Mouse (Mus musculus) E14TG2a.4 (cell line): Measurements from ENCODE around the gene Zxdc.

Experiments used
- H3K27me3 ChIP-seq: 2 replicates; pipeline ENCODE4 v1.6.1; 2014; ENCODE audit warnings: low read length, control low read depth; ENCODE audit not compliant: insufficient read depth
- H3K36me3 ChIP-seq: 2 replicates; pipeline ENCODE4 v1.6.1; 2014; ENCODE audit warnings: low read length, control low read depth; ENCODE audit not compliant: insufficient read depth
- H3K4me1 ChIP-seq: replicated peaks from 2 replicates; pipeline ENCODE4 v1.6.1; 2014; ENCODE audit warnings: low read depth, low read length, control low read depth
- H3K4me3 ChIP-seq: replicated peaks from 2 replicates; pipeline ENCODE4 v1.5.1; 2014; ENCODE audit warnings: mild to moderate bottlenecking, low read length
- H3K9me3 ChIP-seq: 2 replicates; pipeline ENCODE4 v1.6.1; 2014; ENCODE audit warnings: low read length, control low read depth
- CTCF ChIP-seq: conservative IDR thresholded peaks from 2 replicates; pipeline ENCODE4 v1.5.1; 2014; ENCODE audit warnings: low read length
- NANOG ChIP-seq: IDR thresholded peaks from 2 replicates; pipeline ENCODE4 v1.6.1; 2014; ENCODE audit warnings: borderline replicate concordance, low read length, mixed read lengths
- POU5F1 ChIP-seq: IDR thresholded peaks from 2 replicates; pipeline ENCODE4 v1.6.1; 2014; ENCODE audit warnings: low read length, borderline replicate concordance

The Zxdc gene

GRCm38 (mm10) chr6:90393948-90394347 lies 24.7 kb downstream of the Zxdc start:
- H3K4me1 ChIP-seq = peaks cover 5% of the 10 kb centered on the region; the same call in 1 of the 2 replicates
- no peaks in the 10 kb centered on the region for H3K9me3 ChIP-seq
- TF ChIP-seq POU5F1 = no peak
- TF ChIP-seq CTCF = no peak
- TF ChIP-seq NANOG = no peak
- H3K36me3 ChIP-seq = peaks cover 41% of the 10 kb centered on the region
- H3K27me3 ChIP-seq = no peaks in the 10 kb centered on the region
- no peak overlapping the region for H3K4me3 ChIP-seq

- no peaks in the 10 kb centered on the region for H3K9me3 ChIP-seq
- TF ChIP-seq NANOG (no peak), POU5F1 (no peak), CTCF (no peak)
- H3K4me3 ChIP-seq = no peak overlapping the region
- H3K27me3 ChIP-seq = no peaks in the 10 kb centered on the region
- peaks cover 43% of the 10 kb centered on the region for H3K36me3 ChIP-seq
- peaks cover 5% of the 10 kb centered on the region; the same call in 1 of the 2 replicates for H3K4me1 ChIP-seq
These were observed 26.5 kb downstream of the Zxdc start for GRCm38 (mm10) chr6:90395751-90396150.

- TF ChIP-seq CTCF (no peak), POU5F1 (no peak), NANOG (no peak)
- Histone ChIP-seq H3K4me1 (peaks cover 5% of the 10 kb centered on the region; the same call in 1 of the 2 replicates), H3K27me3 (no peaks in the 10 kb centered on the region), H3K36me3 (peaks cover 44% of the 10 kb centered on the region), H3K4me3 (no peak overlapping the region), H3K9me3 (no peaks in the 10 kb centered on the region)
These were observed 28.0 kb downstream of the Zxdc start for GRCm38 (mm10) chr6:90397291-90397690.

- H3K4me1 ChIP-seq = peaks cover 8% of the 10 kb centered on the region
- peaks cover 2% of the 10 kb centered on the region for H3K9me3 ChIP-seq
- no peak overlapping the region for H3K4me3 ChIP-seq
- no peaks in the 10 kb centered on the region; the same call in 1 of the 2 replicates for H3K27me3 ChIP-seq
- TF ChIP-seq CTCF (no peak), NANOG (no peak), POU5F1 (no peak)
- peaks cover 25% of the 10 kb centered on the region for H3K36me3 ChIP-seq
These were observed 39.3 kb downstream of the Zxdc start for GRCm38 (mm10) chr6:90408632-90409031.

GRCm38 (mm10) chr6:90410972-90411371 lies 41.7 kb downstream of the Zxdc start:
- Histone ChIP-seq H3K9me3 (peaks cover 4% of the 10 kb centered on the region), H3K4me3 (no peak overlapping the region), H3K27me3 (peaks cover under 1% of the 10 kb centered on the region; the same call in 1 of the 2 replicates), H3K4me1 (peaks cover 8% of the 10 kb centered on the region), H3K36me3 (0 out of 2 replicates have a peak, but pooled peaks cover 4% of the 10 kb centered on the region)
- TF ChIP-seq POU5F1 = no peak
- TF ChIP-seq CTCF = no peak
- no peak for TF ChIP-seq NANOG

- Histone ChIP-seq H3K9me3 (peaks cover 4% of the 10 kb centered on the region; the same call in 1 of the 2 replicates), H3K4me1 (peaks cover 8% of the 10 kb centered on the region), H3K4me3 (no peak overlapping the region), H3K27me3 (peaks cover 10% of the 10 kb centered on the region; the same call in 1 of the 2 replicates), H3K36me3 (no peaks in the 10 kb centered on the region)
- TF ChIP-seq POU5F1 (no peak), CTCF (no peak), NANOG (no peak)
These were observed 42.6 kb downstream of the Zxdc start for GRCm38 (mm10) chr6:90411926-90412325.

- no peaks in the 10 kb centered on the region for H3K36me3 ChIP-seq
- peak overlapping the region; percentile 39; the same call in 1 of the 2 replicates for H3K4me3 ChIP-seq
- TF ChIP-seq CTCF (peak; percentile 94), NANOG (no peak)
These were observed 53.3 kb downstream of the Zxdc start for GRCm38 (mm10) chr6:90422565-90422964.

GRCm38 (mm10) chr6:90425361-90425760 lies 56.1 kb downstream of the Zxdc start:
- TF ChIP-seq CTCF (no peak), NANOG (no peak), POU5F1 (no peak)
- Histone ChIP-seq H3K4me1 (peaks cover 38% of the 10 kb centered on the region), H3K4me3 (no peak overlapping the region), H3K9me3 (no peaks in the 10 kb centered on the region), H3K27me3 (peaks cover 29% of the 10 kb centered on the region), H3K36me3 (no peaks in the 10 kb centered on the region)

More at GRCm38 (mm10) chr6:90422565-90422964, 53.3 kb downstream of the Zxdc start:
- Histone ChIP-seq H3K9me3 (no peaks in the 10 kb centered on the region), H3K4me1 (peaks cover 41% of the 10 kb centered on the region), H3K27me3 (peaks cover 24% of the 10 kb centered on the region)

- no peak for TF ChIP-seq CTCF
- no peak for TF ChIP-seq POU5F1
- TF ChIP-seq NANOG = no peak
- H3K36me3 ChIP-seq = no peaks in the 10 kb centered on the region
- peaks cover 29% of the 10 kb centered on the region for H3K27me3 ChIP-seq
- no peak overlapping the region for H3K4me3 ChIP-seq
- no peaks in the 10 kb centered on the region for H3K9me3 ChIP-seq
- H3K4me1 ChIP-seq = peaks cover 37% of the 10 kb centered on the region
These were observed 56.7 kb downstream of the Zxdc start for GRCm38 (mm10) chr6:90426003-90426402.
